Mouse (Mus musculus) bone marrow, adult 2 months (tissue): ENCODE data around the gene Rtn4rl1.

Experiments used
- CTCF ChIP-seq: fragments of 200-500 bp; IDR thresholded peaks from 2 replicates; pipeline ENCODE4 v1.5.1; 2011; ENCODE audit warnings: low read length, control low read depth; ENCODE audit not compliant: control insufficient read depth, insufficient read depth
- POLR2A ChIP-seq: fragments of 200-500 bp; IDR thresholded peaks from 2 replicates; pipeline ENCODE4 v1.6.1; 2011; ENCODE audit warnings: low read depth, mild to moderate bottlenecking, control low read depth, low read length, borderline replicate concordance; ENCODE audit not compliant: control insufficient read depth

- no peak for TF ChIP-seq CTCF
- no peak for TF ChIP-seq POLR2A
Observed at GRCm38 (mm10) chr11:75304797-75305196, 111.2 kb downstream of the Rtn4rl1 start.
